Mouse (Mus musculus) liver, embryonic 14.5 days (tissue): ENCODE data around the gene Ubash3b.
A peak's percentile ranks its signal among the peaks of the same experiment; 100 is the strongest.

Experiments
- CTCF ChIP-seq: IDR thresholded peaks from 2 replicates; pipeline ENCODE4 v1.5.1; 2016; ENCODE audit warnings: antibody characterized with exemption, low read depth, control low read depth
- EP300 ChIP-seq: IDR thresholded peaks from 2 replicates; pipeline ENCODE4 v1.6.1; 2016; ENCODE audit warnings: antibody characterized with exemption, low read depth

DNA sequence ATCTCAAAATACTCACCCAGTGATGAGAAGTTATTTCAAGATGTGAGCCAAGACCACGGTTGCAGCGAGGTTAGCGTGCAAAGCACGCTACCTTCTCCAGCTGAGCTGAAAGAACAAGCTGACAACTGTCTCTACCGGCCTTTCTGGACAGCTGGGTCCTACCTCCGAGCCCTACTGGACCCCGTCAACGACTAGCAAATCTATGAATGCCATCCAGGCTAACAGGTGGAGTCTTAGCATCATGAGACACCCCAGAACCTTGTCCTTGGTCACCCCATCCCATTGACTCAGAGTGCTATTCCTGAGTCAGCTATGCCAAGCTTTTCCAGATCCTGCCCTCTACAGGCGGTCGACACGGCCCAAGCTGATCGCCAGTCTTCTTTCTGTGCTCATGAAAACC, 69.5 kb downstream of the Ubash3b start:
- TF ChIP-seq CTCF (0 out of 2 replicates have a peak, but pooled peaks have one; percentile 14), EP300 (no peak)
